Mouse (Mus musculus): Measurements from ENCODE around the gene Efna5.

DNA sequence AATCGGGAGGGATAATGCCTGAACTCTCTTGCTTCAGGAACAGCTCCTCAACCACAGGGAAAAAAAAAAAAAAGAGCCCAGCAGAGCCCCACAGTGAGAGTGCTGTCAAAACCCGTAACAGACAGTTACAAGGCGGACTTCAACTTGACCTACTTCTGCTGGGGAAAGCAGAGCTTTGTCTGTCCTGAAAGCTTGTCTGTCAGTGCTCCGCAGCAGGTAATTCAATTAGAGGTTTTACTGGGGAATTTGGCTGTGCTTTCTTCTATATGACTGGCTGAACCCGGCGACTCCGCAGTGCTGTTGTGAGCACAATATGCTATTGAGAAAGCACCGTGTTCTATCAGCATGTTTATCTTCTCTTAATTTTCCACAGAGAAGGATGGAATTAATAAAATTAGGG, 266.9 kb downstream of the Efna5 start:
- TF ChIP-seq CTCF (IDR thresholded peaks at IDR 0.05; ENCODE audit: low read depth, low read length), result no peak
- TF ChIP-seq POLR2A (IDR thresholded peaks at IDR 0.05; ENCODE audit: extremely low read depth, insufficient read depth, low read length), result no peak
